Mouse (Mus musculus) olfactory bulb, adult 2 months (tissue): ENCODE measurements around the gene Thsd7a. TPM values are rescaled to one million over a fixed set of nuclear protein-coding genes. Genes with fewer than 3 reads are reported as not detected.

Experiments
- H3K27ac ChIP-seq: fragments of 200-500 bp; 2 replicates; pipeline ENCODE4 v1.5.1; 2012; ENCODE audit warnings: low read depth, low read length; ENCODE audit not compliant: insufficient read depth
- H3K4me1 ChIP-seq: fragments of 200-500 bp; 2 replicates; pipeline ENCODE4 v1.6.1; 2012; ENCODE audit warnings: low read length; ENCODE audit not compliant: control insufficient read depth, insufficient read depth
- H3K4me3 ChIP-seq: fragments of 200-500 bp; 2 replicates; pipeline ENCODE4 v1.5.1; 2012; ENCODE audit warnings: mild to moderate bottlenecking, low read depth, low read length, moderate library complexity; ENCODE audit not compliant: insufficient read depth
- CTCF ChIP-seq: fragments of 200-500 bp; IDR thresholded peaks from 2 replicates; pipeline ENCODE4 v1.5.1; 2012; ENCODE audit warnings: low read depth, mild to moderate bottlenecking, low read length, moderate library complexity; ENCODE audit not compliant: insufficient read depth
- POLR2A ChIP-seq: fragments of 200-500 bp; IDR thresholded peaks from 2 replicates; pipeline ENCODE4 v1.6.1; 2012; ENCODE audit warnings: mild to moderate bottlenecking, low read depth, low read length, moderate library complexity; ENCODE audit not compliant: insufficient read depth
- WGBS: fragments of 180-500 bp; shearing (Covaris S2); methylation state at CpG from one replicate; pipeline ENCODE4 v1.1.7; 2018; 5-methylcytosine and 5-hydroxymethylcytosine counted together
- polyA plus RNA-seq: library from polyadenylated mRNA; stranded (reverse); fragments of >200 nt; gene quantifications from 2 replicates; pipeline ENCODE4 v1.2.4, GENCODE M21; 2012; ENCODE audit warnings: low replicate concordance; ENCODE audit not compliant: missing spikeins, insufficient read depth, insufficient read length

Thsd7a gene
- polyA plus RNA-seq, 1 experiment, result not detected

GRCm38 (mm10) chr6:12488882-12489281, 260.3 kb downstream of the Thsd7a start:
- 34% methylated on average over 1 of the region's 1 CpGs for WGBS
- Histone ChIP-seq H3K4me1 (no peaks in the 10 kb centered on the region), H3K27ac (no peak overlapping the region)

GRCm38 (mm10) chr6:12481527-12482163, 267.6 kb downstream of the Thsd7a start:
- TF ChIP-seq CTCF (no peak), POLR2A (no peak)
- Histone ChIP-seq H3K27ac (no peak overlapping the region), H3K4me1 (no peaks in the 10 kb centered on the region), H3K4me3 (no peak overlapping the region)
- WGBS, result 93% methylated on average over 5 of the region's 5 CpGs

More at GRCm38 (mm10) chr6:12488882-12489281, 260.3 kb downstream of the Thsd7a start:
- no peak for TF ChIP-seq POLR2A
- no peak for TF ChIP-seq CTCF
- H3K4me3 ChIP-seq, result no peak overlapping the region

DNA sequence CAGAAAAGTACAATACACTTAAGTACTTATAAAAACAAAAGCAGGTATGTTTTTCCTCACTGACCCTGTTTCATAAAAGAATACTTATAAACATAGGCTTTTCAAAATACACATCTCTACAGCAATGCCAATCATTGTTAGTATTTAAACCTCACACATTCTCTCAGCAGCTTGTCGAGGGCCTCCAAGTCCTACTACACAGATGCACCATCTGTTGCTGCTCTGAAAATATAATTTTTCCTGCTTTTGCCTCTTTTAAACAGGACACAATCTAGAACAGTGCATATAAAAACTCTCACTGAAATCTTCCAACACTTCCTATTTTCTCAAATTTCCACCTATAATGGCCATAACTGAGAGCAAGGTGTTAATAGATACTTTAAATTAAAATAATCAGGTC, 270.9 kb downstream of the Thsd7a start:
- H3K4me1 ChIP-seq, result no peaks in the 10 kb centered on the region
- no peak overlapping the region for H3K4me3 ChIP-seq
- no peak for TF ChIP-seq POLR2A
- no peak for TF ChIP-seq CTCF
- 88% methylated on average over 1 of the region's 1 CpGs for WGBS
- H3K27ac ChIP-seq, result no peak overlapping the region

DNA sequence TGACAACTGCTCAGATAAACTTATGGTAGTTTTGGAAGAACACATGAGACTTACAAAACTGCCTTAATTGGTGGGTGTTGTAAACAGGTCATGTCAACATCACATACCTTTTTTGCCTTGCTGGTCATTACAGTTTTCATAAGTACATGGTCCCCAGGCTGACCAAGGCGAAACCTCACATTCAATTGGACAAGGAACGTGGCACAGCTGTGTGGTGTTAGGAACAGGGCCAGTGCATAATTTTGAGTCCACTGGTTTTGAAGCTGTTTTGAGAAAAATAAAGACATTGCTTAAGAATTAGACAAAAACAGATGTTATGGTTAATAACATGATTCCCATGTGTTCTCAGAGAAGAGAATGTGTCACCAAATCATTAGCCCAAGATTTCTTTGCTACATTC, 278.3 kb downstream of the Thsd7a start:
- 77% methylated on average over 2 of the region's 2 CpGs for WGBS
- TF ChIP-seq POLR2A, result no peak
- no peak for TF ChIP-seq CTCF

GRCm38 (mm10) chr6:12467339-12468124, 281.7 kb downstream of the Thsd7a start:
- no peak for TF ChIP-seq POLR2A
- TF ChIP-seq CTCF, result no peak
- Histone ChIP-seq H3K4me1 (no peaks in the 10 kb centered on the region), H3K27ac (no peak overlapping the region), H3K4me3 (no peak overlapping the region)
- WGBS, result 64% methylated on average over 7 of the region's 7 CpGs

More for the DNA sequence above, 278.3 kb downstream of the Thsd7a start:
- H3K27ac ChIP-seq, result no peak overlapping the region
- H3K4me3 ChIP-seq, result no peak overlapping the region
- no peaks in the 10 kb centered on the region for H3K4me1 ChIP-seq

- H3K4me3 ChIP-seq, result no peak overlapping the region
- TF ChIP-seq CTCF (no peak), POLR2A (no peak)
- no peak overlapping the region for H3K27ac ChIP-seq
- WGBS, result 96% methylated on average over 4 of the region's 4 CpGs
- no peaks in the 10 kb centered on the region for H3K4me1 ChIP-seq
Measured at GRCm38 (mm10) chr6:12458841-12459240, 290.4 kb downstream of the Thsd7a start.

DNA sequence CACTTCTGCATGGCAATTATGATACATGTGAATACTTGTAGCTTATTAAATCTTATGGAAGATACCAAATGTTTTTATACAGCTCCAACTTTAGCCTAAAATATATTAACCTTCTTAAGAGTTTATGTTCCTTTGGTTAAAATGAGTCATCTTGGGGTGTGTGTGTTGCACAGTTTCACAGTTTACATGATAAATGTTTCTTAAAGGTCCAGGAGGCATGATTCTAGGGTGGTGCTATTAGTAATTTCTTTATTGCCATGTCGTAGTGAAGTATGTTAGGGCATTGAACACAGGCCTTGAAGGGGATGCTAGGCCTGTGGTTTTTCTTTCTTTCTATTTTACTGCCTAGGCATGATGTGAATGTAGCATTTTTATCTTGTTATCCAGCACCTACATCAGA, 291.8 kb downstream of the Thsd7a start:
- Histone ChIP-seq H3K4me1 (no peaks in the 10 kb centered on the region), H3K4me3 (no peak overlapping the region), H3K27ac (no peak overlapping the region)
- WGBS, result 77% methylated on average over 1 of the region's 1 CpGs
- TF ChIP-seq CTCF, result no peak
- no peak for TF ChIP-seq POLR2A

DNA sequence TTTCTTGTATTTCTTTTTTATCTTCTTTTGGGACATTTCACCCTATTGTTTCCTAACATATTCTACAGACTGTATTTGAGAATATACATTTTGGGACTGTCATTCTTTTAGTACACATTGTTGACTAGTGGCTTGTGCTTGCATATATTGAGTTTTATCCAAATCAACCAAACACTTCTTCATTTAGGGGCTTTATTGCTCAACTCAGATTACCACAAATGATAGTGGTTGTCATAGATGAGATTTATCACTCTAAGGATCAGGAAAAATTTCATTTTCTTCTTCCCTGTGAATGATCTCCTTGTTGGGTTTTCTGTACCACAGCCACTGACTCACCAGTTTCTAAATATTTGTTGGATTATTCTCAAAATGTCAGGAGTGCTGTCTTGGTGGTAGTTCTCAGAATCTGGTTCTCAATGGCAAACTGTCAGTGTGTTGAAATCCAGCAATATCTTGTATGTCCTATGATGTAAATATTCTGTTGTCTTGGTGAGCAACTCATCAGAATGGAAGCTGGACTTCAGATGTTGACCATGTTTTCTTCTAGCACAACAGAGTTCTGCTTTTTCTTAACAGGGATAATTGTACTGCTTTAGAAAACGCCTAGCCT, 294.2 kb downstream of the Thsd7a start:
- Histone ChIP-seq H3K27ac (no peak overlapping the region), H3K4me3 (no peak overlapping the region), H3K4me1 (no peaks in the 10 kb centered on the region)
- WGBS, result 90% methylated on average over 1 of the region's 1 CpGs
- TF ChIP-seq CTCF, result no peak
- TF ChIP-seq POLR2A, result no peak

DNA sequence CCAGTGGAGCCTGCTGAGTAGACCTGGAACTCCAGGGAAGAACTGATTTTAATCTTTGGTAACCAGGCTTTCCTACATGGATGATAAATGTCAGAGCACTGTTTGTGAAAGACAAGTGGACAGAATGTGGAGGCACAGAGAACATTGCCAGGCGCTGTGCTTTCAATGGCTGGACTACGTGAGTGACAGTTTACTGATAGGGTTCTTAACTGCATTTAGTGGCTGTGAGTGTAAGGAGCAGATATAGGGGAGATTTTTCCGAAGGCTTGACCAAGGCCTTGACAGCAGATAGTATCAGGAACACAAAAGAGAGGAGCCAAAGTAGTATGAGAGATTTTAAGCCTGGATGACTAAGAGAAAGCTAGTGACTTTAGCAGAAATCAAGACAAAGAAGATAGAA, 295.1 kb downstream of the Thsd7a start:
- H3K27ac ChIP-seq, result no peak overlapping the region
- no peaks in the 10 kb centered on the region for H3K4me1 ChIP-seq
- TF ChIP-seq POLR2A, result no peak
- no peak for TF ChIP-seq CTCF
- no peak overlapping the region for H3K4me3 ChIP-seq
- 87% methylated on average over 3 of the region's 3 CpGs for whole genome bisulfite sequencing

DNA sequence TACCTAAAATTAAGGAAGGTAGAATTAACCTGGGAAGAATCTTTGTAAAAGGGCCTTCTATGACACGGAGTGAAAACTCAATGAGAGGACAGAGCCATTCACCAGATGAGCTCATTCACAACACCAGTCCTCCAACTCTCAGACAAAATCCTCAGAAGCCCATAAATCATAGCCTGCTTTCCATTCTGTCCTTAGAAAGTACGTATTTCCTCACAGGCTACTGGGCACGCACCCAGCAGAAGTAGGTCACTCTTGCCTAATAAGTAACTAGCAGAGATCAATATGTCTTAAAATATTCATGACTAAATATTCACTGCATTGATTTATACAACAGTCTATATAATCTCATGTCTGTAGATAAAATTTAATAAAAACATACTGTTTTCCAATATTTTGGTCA, 300.4 kb downstream of the Thsd7a start:
- TF ChIP-seq POLR2A (no peak), CTCF (no peak)
- H3K4me3 ChIP-seq, result no peak overlapping the region
- WGBS, result 66% methylated on average over 3 of the region's 3 CpGs
- no peaks in the 10 kb centered on the region for H3K4me1 ChIP-seq
- H3K27ac ChIP-seq, result no peak overlapping the region
